Comparison of ENCODE assay signal across 23 mouse cellular contexts in genomic region chr16:22637311-22637710, GRCm38 (mm10).
"Had no signal": no experiment of that assay in that cellular context is flagged by ENCODE, and none has a peak within 500 bp of the region (broad histone marks: within the 10 kb centered on the region; RNA-seq: fewer than 3 reads in every experiment).

No protein-coding gene starts in this region.

- ATAC-seq: liver, postnatal 0 days; midbrain, embryonic 13.5 days; midbrain, embryonic 15.5 days had no signal

- H3K9ac ChIP-seq: liver, embryonic 15.5 days; liver, postnatal 0 days; lung, embryonic 15.5 days; midbrain, embryonic 13.5 days; midbrain, embryonic 15.5 days; neural tube, embryonic 13.5 days; neural tube, embryonic 15.5 days; stomach, embryonic 15.5 days had no signal

- H3K27me3 ChIP-seq: liver, embryonic 15.5 days; megakaryocyte, embryonic 14.5 days; midbrain, embryonic 13.5 days; midbrain, embryonic 15.5 days; neural tube, embryonic 15.5 days; stomach, embryonic 15.5 days had no signal

- H3K9me3 ChIP-seq: liver, embryonic 15.5 days; lung, embryonic 15.5 days; megakaryocyte, embryonic 14.5 days; midbrain, embryonic 13.5 days; midbrain, embryonic 15.5 days; neural tube, embryonic 13.5 days; neural tube, embryonic 15.5 days; stomach, embryonic 15.5 days had no signal

- H3K4me1 ChIP-seq: liver, embryonic 15.5 days; lung, embryonic 15.5 days; midbrain, embryonic 15.5 days; neural tube, embryonic 13.5 days; neural tube, embryonic 15.5 days; stomach, embryonic 15.5 days had no signal

- H3K4me2 ChIP-seq: liver, embryonic 15.5 days; lung, embryonic 15.5 days; midbrain, embryonic 11.5 days; midbrain, embryonic 13.5 days; midbrain, embryonic 15.5 days; neural tube, embryonic 13.5 days; neural tube, embryonic 15.5 days; stomach, embryonic 15.5 days had no signal

- H3K27ac ChIP-seq: liver, embryonic 15.5 days; lung, embryonic 15.5 days; midbrain, embryonic 13.5 days; midbrain, embryonic 15.5 days; neural tube, embryonic 13.5 days; neural tube, embryonic 15.5 days; stomach, embryonic 15.5 days; stomach, postnatal 0 days had no signal

- H3K4me3 ChIP-seq: liver, embryonic 15.5 days; lung, embryonic 15.5 days; megakaryocyte, embryonic 14.5 days; midbrain, embryonic 13.5 days; midbrain, embryonic 15.5 days; myocyte; neural tube, embryonic 13.5 days; neural tube, embryonic 15.5 days; stomach, embryonic 15.5 days had no signal

- DNase-seq: liver, postnatal 0 days; lung, adult 2 months; lung, postnatal 10 days; lung, postnatal 4 days; retina, postnatal 1 day; right cerebral cortex, adult 18-20 months; right cerebral cortex, postnatal 25 days; right cerebral cortex, postnatal 4 days; spleen, adult 18-20 months; thymus, adult 2 months; thymus, postnatal 25 days; thymus, postnatal 4 days had no signal

- H3K36me3 ChIP-seq: liver, embryonic 15.5 days; lung, embryonic 15.5 days; midbrain, embryonic 13.5 days; midbrain, embryonic 15.5 days; neural tube, embryonic 13.5 days; neural tube, embryonic 15.5 days; stomach, embryonic 15.5 days had no signal
